Mouse (Mus musculus): ENCODE data around the gene Pimreg.
A peak's percentile ranks its signal among the peaks of the same experiment; 100 is the strongest.

DNA sequence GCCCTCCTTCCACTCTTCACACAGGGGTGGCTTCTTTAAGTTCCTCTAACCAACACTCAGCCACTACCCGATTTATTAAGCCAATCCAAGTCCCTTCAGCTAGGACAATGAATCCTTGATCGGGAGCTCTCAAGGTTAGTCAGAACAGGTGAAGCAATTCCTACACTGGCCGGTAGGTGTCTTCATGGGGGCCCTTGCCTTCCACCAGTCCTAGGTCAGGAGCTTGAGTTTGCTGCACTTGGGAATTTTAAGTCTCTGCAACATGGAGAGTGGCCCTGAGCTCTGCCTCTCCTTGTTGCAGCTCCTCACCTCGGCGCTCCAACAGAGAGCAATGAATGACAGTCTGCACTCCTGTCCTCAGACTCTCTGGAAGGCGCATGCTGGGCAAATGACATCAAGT lies 24.5 kb downstream of the Pimreg start:
- TF ChIP-seq CTCF (IDR thresholded peaks at IDR 0.05; ENCODE audit: extremely low read depth, insufficient read length, insufficient replicate concordance, low read depth, low read length) (peak; percentile 55; the same call in 1 of the 2 replicates), POLR2A (IDR thresholded peaks at IDR 0.05; ENCODE audit: low read depth, low read length) (no peak)
